Mouse (Mus musculus): ENCODE results near the gene Vps35l.

DNA sequence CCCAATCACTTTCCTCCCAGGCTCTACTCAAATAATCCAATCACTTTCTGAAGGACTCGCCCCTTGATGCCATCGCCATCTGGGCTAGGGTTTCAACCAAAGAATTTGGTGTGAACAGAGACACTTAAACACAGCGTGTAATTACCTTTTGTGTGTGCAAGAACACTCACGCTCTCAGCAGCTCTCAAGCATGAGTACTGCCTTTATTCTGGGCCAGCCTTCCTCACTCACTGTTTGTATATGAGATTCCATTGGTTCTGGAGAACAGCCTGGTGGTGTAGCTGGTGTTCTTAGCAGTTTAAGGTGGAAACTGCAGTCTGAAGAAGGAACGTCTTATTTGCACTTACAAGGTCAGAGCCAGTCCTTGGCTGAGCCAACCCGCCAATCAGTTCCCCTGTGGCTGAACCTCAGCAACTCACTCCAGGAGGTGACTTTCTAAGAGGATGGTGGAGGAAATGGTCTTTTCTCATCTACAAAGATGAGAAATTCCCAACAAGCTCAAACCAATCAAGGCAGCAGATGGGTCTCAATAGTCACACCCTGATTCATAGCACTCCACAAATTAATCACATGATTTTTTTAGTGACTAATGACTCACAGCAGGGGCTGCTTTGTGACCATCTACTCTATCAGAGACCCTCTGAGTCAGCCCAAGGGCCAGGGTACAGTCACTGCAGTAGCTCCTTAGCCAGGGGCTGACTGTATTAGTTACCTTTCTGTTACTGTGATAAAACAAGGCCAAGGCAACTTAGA, 147.5 kb downstream of the Vps35l start:
- TF ChIP-seq CTCF (IDR thresholded peaks at IDR 0.05; ENCODE audit: low read depth, low read length): no peak
- no peak for TF ChIP-seq POLR2A (IDR thresholded peaks at IDR 0.05; ENCODE audit: borderline replicate concordance, low read depth, low read length)
